Mouse (Mus musculus) naive thymus-derived CD4-positive, alpha-beta T cell, adult 2 months (primary cell): ENCODE data around the gene Sltm.
"Not testable (repeated sequence)": the region's sequence is repeated elsewhere in the genome, so short reads cannot be mapped to it uniquely, and the experiment has no call there.

Experiments used
- DNase-seq: peaks from one replicate; pipeline ENCODE4 v3.0.0-alpha.2; 2011; ENCODE audit warnings: low read depth

Gene Sltm

DNA sequence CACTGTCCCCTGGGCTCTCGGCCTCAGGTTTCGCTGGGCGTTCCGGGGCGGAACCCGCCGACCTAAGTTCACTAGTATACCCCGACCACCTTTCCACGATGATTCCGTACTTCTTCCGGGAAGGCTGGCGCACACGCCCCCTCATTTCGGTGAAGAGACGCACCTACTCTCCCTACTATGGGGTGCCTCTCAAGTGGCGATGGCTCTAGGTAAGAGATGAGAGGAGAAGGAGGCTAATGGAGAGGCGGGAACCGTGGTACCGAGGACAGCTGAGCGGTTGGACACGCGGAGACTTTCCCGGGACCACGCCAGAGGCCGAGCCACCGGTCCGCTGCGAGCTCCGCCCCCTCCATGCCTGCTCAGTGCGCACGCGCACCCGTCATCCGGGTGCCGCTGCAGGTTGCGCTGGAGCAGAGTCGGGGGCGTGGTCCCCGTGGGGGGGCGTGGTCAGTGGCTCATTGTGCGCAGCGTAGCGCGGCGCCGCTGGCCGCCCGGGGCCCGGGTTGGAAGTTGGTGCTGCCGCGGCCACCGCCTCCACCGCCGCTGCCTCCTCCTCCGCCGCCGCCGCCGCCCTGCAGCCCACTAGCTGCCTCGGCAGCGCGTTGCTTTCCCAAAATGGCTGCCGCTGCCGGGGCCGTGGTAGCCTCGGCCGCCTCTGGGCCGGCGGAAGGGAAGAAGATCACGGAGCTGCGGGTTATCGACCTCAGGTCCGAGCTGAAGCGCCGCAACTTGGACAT lies at the start of gene Sltm:
Gene Sltm, plus strand, starts transcription at position 450 of the 737 bp plus-strand sequence.
- DNase-seq = peak; percentile 99

DNA sequence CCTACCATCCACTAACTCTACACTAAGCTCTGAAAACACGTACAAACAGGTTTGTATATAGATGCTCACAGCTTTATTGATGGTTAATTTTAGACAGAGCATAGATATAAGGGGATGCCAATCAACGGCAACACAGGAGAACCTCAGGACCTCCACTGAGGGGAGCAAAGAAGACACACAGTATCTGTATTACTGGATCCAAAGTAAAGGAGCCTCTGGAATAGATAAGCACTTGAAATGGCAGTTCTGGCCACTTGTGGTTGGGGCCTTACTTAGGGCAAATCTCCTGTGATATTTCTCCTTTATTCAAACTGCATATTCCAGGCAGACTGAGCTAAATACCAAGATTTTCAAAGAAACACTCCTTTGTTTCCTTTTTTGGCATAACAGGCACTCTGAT lies 49.5 kb upstream of the Sltm start:
- DNase-seq = no peak

DNA sequence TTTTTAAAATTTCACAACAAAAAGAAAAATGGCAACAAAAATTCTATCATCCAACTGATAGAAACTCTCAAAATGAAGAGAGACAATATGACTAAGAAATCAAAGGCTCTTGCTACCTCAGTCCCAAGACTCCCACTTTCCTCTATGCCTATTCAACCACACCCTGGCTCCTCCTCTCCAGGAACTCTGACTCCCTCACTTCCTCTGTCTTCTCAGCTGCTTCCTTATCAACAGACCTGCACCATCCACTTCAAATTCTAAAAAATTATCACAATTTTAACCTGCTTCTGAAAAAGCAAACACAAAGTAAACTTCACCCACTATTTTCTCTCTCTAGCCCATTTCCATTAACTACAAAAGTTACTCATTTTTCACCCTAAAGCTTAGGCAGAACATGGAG lies 45.6 kb upstream of the Sltm start:
- no peak for DNase-seq

DNA sequence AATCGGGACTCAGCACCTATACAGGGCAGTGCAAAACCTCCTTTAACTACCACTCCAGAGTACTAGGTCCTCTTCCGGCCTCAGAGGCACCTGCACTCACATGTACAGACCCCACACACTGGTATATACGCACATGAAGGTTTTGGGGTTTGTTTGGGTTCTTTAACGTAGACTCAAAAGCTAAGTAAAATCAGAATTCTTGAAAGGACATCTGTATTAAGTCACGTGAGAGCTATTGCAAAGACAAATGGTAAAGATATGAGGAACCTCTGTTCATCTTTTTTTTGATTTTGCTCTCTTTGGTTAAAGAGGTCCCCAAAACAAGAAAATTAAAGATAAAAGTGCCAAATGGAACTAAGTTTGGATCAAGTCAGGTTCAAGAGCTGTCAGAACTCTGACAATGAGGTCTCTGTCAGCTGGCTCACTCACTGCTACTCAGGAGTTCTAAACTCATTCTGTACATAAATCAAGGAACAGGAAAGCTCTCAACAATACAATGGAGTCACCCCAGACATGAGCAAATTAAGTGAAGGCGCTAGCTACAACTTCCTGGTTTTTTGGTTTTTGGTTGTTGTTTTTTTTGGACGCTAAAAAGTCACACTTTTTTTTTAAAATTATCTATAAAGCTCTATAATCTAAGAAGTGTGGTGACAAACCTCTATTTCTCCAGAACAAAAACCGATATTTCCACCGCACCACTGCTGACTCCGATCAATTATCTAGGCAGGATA lies 40.1 kb upstream of the Sltm start:
- peak; percentile 41 for DNase-seq

DNA sequence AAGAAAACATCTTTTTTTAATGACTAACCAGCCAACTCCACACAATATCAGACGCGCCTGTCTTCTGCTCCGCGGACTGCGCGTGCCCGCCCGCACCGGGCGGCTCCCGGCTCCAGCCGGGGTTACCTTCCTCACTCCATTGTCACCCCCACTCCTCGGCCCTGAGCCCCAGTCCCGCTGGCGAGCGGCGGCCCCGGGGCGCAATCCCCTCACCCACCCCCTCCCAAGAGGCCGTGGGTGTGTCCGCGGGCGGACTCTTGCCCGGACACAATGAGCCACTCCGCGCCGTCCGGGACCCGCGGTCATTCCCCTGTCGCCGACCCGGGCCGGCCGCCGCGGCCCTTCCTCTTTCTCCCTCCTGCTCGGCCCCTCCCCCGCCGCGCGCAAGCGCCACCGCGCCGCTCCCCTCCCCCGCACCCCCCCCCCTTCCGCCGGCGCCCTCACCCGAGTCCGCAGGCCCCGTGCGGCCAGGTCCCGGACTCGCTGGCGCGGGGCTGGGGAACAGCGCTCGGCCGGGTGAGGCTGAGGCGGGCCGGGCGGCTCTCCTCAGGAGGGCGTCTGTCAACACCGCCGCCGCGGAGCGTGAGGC lies 39.4 kb upstream of the Sltm start:
- DNase-seq = peak; percentile 51

DNA sequence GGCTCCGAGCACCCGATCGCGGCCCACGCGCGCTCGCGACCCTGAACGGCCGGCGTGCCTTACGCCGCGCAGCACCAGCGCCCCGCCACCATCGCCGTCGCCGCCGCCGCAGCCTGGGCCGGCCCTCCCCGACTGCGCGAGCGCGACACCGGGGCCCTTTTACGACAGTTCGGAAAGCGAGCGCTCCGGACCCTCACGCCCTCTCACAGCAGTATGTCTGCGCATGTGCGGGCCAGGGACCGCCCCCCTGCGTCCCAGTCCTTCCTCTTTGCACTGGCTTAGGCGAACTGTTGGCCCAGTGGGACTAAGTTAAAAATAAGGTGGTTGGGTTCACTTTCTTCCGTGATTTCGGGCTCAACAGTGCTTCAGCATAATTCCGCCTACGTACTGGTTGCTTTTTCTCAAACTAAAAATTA lies 38.9 kb upstream of the Sltm start, which contains the start of gene Rnf111:
Gene Rnf111, minus strand, starts transcription at position 100 of the 416 bp plus-strand sequence.
- DNase-seq = peak; percentile 98

DNA sequence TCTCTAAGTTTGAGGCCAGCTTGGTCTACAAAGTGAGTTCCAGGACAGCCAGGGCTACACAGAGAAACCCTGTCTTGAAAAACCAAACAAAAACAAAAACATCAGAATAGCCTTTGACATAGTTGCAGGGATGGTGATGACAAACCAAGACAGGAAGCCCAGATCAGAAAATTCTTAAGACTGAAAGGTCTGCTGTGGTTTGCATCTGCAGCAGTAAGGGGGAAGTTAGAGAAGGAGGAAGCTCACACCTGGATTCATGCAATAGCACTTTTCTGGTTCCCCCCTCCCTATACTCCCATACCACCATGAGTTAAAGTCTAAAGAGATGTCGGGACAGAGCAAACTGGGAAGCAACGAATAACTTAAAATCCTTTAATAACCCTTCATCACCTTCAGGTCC lies 36.4 kb upstream of the Sltm start:
- DNase-seq = peak; percentile 51

DNA sequence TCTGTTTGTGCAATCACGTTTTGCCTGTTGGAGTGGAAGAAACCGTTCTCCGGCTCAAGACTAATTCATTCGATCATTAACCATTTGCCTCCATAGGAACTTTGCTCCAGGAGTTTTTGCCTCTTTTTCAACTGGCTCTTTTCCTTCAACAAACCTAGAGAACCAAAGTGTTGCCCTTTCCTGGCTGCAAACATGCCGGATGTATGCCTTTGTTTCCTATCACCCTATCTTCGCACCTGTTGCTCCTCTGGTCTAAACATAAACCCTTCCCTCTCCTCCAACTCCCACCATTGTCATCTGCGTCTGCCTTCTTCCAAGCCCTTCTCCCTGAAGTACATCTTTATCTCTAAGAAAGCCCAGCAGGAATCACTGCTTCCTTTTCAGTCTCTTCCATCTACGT lies 35.8 kb upstream of the Sltm start:
- no peak for DNase-seq

DNA sequence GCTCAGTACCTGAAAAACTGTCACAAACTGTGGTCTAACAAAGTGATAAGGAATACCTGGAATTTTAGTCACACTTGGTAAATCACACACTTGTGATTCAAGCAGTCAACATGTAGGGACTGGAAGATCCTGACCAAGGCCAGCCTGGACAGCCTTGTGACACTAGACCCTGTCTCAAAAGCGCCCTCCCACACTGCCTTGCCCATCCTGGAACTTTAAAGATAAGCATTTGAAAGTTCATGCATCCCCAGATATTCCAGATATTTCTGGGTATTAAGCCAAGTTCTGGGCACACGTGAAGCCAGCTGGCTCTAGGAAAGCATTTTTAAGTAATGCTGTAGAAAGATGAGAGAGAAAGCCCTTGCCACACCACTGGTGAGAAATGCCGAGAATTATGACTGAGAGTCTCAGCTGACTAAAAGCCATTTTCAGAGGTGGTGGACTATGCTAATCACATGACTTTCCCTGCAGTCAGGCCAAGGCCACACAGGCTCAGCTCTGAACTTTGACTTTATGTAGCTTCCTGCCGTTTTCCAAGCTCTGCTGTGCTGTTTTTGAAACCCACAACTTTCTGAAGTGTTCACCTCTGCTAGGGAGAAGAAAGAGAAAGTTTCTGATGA lies 32.5 kb upstream of the Sltm start:
- DNase-seq = no peak

DNA sequence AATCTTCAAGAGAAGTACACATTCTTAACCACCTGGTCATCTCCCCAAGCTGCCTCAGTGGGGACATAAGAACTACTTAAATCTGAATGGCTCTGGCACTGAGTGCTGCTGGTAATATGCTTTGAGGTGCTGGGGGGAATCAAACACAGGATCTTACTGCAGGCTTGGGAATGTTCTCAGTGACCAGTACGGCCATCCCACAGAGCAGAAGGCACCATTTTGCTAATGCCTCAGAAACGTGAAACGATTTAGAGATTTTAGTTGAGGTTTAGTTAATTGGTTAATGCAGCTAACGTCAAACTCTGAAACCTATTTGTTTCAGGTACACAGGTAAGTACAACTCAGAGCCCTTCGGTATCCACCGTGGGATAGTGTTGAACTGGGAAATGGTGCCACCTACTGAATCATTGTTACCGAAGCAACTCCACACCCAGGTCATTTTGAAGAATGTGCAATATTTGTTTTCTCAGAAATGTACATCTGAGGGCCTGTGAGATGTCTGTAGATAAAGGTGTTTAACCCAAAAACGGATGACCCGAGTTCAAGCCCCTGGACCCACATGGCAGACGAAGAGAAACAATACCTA lies 31.5 kb upstream of the Sltm start:
- peak; percentile 61 for DNase-seq

DNA sequence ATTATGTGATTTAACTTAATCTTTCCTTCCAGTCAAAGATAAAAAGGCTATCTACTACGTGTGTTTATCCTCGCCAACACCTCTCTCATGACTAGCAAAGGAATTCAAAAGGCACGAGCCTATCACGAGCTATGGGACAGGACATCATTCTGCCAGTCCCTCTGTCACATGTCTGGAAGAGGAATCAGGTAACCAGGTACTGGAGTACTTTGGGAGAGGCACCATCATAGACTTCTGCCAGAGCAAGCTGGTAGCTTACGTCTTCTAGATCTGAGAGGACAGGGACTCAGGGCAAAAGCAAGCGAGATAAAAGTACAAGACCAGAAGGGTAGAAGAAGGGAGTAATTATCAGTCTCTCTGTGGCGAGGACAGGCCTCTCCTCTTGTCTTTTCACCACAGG lies 30.9 kb upstream of the Sltm start:
- no peak for DNase-seq

DNA sequence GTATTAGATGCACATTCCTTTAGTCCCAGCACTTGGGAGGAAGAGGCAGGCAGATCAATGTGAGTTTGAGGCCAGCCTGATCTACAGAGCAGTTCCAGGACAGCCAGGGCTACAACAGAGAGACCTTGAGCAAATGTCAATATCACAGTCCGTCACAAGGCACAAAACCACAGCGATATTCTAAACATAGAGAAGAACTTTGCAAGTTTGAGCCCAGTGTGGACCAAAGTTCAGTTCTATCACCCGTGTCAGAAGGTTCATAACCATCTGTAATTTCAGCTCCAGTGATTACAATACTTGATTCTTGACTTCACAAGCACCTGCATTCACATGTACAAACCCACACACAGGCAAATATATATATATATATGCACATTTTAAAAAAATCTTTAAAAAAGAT lies 21.9 kb upstream of the Sltm start:
- DNase-seq = no peak

DNA sequence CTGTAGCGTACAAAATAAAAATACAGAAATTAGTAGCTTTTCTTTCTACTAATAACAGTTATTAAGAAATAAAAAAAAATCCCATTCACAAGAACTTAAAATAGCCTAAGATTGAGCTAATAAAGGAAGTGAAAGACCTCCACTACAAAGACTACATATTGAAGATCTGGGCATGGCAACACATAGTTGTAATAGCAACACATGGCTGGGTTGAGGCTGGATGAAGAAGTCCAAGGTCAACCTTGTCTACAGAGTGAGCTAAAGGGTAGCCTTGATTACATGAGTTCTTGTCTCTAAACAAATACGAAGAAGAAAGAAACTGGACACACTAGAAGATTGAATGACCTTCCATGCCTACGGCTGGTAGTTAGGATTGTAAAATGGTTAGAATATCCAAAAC lies 18.7 kb upstream of the Sltm start:
- DNase-seq = no peak

DNA sequence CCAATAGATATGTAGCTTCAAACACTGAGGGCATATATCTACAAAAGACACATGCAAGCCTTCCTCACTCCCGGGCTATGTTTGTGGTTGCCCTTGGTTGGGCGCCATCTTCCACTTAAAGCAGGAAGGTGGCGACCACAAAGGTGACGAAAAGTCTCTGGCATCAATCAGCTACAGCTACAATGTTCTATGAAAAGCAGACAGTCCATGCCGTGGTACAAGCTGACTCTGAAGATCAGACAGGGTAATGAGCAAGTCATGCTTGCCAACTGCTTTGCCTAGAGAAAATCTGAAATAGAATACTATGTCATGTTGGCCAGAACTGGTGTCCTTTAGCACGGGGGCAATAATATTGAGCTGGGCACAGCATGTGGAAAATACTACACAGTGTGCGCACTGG lies 18.2 kb upstream of the Sltm start:
- peak; percentile 41 for DNase-seq

DNA sequence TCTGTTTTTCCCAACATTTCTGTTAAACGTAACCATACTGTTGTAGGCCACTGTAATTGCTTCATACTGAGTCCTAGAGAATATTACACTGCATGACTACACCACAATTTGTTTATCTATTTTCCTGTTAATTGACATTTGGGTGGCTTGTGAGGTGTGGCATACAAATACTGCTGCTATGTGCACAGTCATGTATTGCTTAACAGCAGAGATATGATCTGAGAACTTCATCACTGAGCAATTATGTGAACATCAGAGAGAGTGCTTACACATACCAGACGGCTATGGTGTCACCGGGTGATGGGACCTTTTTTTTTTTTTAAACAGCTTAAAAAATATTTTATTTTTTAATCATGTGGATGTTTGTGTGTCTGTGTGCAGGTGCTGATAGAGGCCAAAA lies 9.2 kb upstream of the Sltm start:
- no peak for DNase-seq

DNA sequence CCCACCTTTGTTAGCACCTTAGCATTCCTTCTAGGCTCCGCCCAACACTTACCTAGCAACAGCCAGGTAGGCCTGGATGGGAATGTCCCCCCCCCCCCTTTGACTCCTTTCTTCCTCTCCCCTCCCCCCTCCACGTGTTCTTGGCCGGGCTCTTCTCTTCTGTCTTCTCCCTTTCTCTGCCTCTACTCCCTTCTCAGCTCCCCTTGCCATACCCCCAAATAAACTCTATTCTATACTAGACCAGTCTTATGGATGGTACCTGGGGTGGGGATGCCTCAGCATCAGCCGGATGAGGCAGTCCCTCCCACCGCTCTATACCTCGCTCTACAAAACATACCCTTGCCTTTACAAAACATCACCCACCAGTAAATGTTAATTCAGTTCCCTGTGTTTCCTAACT lies 970 bp upstream of the Sltm start:
- DNase-seq = no peak

DNA sequence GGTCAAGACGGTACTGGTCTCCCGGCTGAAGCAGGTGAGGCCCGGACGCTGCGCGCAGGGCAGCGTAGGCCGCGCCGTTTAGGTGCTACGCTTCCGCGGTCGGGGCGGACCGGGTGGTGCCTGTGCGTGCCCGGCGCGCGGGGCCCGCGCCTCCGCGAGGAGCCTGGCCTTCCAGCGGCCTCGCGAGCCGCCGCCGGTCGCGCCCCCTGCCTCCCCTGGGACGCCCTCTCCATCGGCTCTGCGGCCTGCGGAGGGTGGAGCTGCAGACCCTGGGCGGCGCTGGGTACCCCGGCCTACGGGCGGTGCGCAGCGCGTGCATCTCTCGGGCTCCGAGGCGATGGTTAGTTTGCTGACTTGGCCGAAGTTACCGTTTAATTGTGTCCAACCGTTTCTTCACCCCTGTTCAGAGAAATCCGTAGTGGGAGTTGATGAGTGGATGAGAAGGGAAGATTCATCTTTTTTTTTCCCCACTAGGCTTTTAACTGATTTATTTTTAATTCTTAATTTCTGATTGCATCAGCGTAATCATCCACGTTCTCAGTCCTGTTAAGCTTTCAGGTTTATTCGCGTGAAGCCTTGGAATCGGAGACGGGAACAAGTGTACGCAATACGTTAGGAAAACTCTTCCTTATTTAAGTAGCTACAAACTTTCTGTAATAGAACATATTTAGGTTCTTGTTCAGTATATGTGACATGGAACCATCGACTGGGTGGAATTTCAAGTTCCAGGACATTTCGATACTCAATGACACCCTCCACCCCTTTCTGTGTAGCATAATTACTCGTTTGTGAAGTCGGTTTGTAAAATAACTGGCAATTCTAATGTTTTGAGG lies 710 bp downstream of the Sltm start:
- DNase-seq = no peak

DNA sequence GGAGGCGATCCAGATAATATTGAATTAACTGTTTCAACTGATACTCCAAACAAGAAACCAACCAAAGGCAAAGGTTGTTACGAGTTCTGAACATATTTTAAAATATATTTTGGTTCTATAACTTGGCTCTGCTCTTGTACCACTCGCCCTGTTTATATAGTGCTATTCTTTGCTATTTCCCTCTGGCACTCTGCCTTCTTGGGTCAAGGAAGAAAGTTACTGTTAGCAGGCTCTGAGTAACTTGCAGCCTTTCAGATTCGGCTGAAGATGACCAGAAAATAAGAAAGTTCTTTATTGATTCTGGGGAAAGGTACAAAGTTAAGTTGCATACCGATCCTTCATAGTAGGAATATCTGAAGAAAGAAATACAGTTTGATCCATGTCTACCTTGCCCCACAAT lies 1.4 kb downstream of the Sltm start:
- no peak for DNase-seq

DNA sequence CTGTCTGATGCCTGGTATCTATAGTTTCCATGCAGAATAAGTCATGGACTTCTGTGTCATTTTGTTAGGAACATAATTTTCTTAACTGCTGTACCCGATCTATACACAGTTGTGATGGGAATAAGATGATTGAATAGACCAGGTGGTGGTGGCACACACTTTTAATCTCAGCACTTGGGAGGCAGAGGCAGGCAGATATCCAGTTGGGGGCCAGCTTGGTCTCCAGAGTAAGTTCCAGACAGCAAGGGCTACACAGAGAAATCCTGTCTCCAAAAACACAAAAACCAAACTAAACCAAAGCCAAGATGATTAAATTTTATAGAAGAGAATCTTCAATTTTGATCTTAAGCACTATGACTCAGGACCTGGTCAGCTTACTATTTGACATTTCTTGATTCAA lies 2.3 kb downstream of the Sltm start:
- no peak for DNase-seq

DNA sequence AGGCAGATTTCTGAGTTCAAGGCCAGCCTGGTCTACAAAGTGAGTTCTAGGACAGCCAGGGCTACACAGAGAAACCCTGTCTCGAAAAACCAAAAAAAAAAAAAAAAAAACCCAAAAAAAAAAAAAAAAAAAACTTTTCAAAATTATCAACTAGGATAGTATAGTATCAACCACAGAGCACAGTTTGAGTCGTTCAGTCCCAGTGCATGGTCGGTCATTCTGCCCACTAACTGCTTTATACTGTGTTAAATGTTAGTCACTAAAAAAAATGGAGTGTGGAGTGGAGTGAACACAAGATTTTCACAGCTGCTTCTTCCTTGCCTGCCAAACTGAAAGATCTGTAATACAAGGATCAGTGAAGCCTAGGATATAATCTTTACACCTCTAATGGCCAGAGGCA lies 4.0 kb downstream of the Sltm start:
- DNase-seq = not testable (repeated sequence)

DNA sequence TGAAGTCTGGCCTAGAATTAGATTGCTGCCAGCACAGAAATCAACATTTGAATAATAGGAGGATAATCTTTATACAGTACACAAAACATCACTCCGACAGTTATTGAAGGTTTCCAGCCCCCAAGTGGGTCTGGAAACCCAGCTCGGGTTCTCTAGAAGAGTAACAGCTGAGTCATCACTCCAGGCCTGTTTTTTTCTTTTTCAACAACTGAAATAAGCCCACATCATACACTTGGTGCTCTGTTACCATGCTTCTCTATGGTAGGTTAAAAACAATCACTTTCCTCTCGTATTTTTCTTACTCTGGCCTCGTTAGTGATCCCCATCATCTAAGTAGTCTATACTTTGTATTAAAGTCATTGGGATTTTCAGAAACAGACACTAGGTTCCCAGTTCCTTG lies 5.8 kb downstream of the Sltm start:
- no peak for DNase-seq

DNA sequence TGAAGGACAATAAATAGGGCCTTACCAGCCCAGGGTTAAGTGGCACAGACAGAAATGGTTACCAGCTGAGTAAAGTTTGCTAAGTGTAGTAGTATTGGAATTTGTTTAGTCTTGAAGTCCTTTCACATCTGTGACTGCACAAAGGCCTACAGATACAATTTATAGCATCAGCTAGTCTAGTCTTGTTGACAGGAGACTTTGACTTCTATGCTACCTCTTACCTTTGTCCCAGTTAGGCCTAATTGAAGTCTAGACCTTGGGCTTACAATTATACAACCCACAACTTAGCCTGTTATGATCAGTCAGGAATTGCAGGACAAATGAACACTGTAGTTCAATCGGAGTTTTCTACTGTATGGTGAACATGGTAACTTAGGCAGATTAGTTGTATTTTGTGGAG lies 9.0 kb downstream of the Sltm start:
- no peak for DNase-seq
